Mouse (Mus musculus) embryonic fibroblast, embryonic 13.5 days (primary cell): Measurements from ENCODE around the gene Col25a1.

Source experiments
- CTCF ChIP-seq: IDR thresholded peaks from 2 replicates; pipeline ENCODE4 v1.5.1; 2011; ENCODE audit warnings: mild to moderate bottlenecking, control low read depth, low read length, moderate library complexity, borderline replicate concordance; ENCODE audit not compliant: insufficient read depth
- POLR2A ChIP-seq: IDR thresholded peaks from 2 replicates; pipeline ENCODE4 v1.6.1; 2011; ENCODE audit warnings: low read depth, mild to moderate bottlenecking, control low read depth, low read length, moderate library complexity

GRCm38 (mm10) chr3:130309277-130309676 is 178.0 kb downstream of the Col25a1 start:
- no peak for TF ChIP-seq CTCF
- TF ChIP-seq POLR2A, result no peak
